ENCODE assay signal across 11 mouse cellular contexts in the genomic region with DNA sequence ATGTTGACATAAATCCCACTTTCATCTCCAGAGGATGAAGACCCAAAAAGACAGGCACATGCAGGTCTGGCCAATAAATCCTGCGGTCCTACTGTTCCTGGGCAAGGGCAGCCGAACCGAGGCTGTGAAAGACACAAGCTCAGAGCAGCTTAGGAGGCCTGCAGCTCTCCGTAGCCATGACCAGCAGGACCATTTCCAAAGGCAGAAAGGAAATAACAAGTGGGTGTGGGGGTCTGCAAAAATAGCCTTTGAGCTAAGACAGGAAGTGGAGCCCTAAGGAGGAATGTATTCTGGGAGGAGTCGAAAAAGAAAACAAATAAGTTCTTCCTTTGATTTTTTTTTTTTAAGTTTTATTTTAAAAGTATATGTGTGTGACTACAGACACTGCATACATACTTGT.
DNase-seq lines count a peak whose midpoint lies in the region; ATAC-seq lines count a peak whose summit lies in the region.
"Had no signal": no experiment of that assay in that cellular context is flagged by ENCODE, and none has a peak within 500 bp of the region (broad histone marks: within the 10 kb centered on the region; RNA-seq: fewer than 3 reads in every experiment).

No protein-coding gene starts in this region.

- WGBS in neural tube, embryonic 11.5 days: 72% methylated on average over 5 of the region's 5 CpGs
- whole genome bisulfite sequencing in neural tube, embryonic 15.5 days: 76% methylated on average over 5 of the region's 5 CpGs
- 57% methylated on average over 5 of the region's 5 CpGs for WGBS in stomach, embryonic 16.5 days

- H3K36me3 ChIP-seq in neural tube, embryonic 11.5 days (ENCODE audit: control insufficient read depth, insufficient read depth, low read length): no peaks in the 10 kb centered on the region
- H3K36me3 ChIP-seq in neural tube, embryonic 15.5 days: no peaks in the 10 kb centered on the region
- no peaks in the 10 kb centered on the region for H3K36me3 ChIP-seq in stomach, embryonic 16.5 days (ENCODE audit: control insufficient read depth, insufficient read depth, low read length)
- H3K36me3 ChIP-seq: neural tube, embryonic 12.5 days had no signal

- H3K27ac ChIP-seq in neural tube, embryonic 11.5 days (ENCODE audit: low read depth, low read length): no peak overlapping the region
- H3K27ac ChIP-seq in neural tube, embryonic 15.5 days (replicated peaks): no peak overlapping the region
- H3K27ac ChIP-seq in stomach, embryonic 16.5 days (ENCODE audit: low read length): peak overlapping the region; percentile 57
- H3K27ac ChIP-seq: neural tube, embryonic 12.5 days had no signal

- no peak overlapping the region for H3K4me2 ChIP-seq in neural tube, embryonic 11.5 days (ENCODE audit: low read depth)
- no peak overlapping the region for H3K4me2 ChIP-seq in neural tube, embryonic 15.5 days
- no peak overlapping the region for H3K4me2 ChIP-seq in stomach, embryonic 16.5 days (ENCODE audit: low read depth, low read length)
- H3K4me2 ChIP-seq: neural tube, embryonic 12.5 days had no signal

- H3K9me3 ChIP-seq in neural tube, embryonic 11.5 days (ENCODE audit: control insufficient read depth, low read length): no peaks in the 10 kb centered on the region
- H3K9me3 ChIP-seq in neural tube, embryonic 15.5 days (replicated peaks): no peaks in the 10 kb centered on the region
- H3K9me3 ChIP-seq in stomach, embryonic 16.5 days (replicated peaks; ENCODE audit: control insufficient read depth, low read length): no peaks in the 10 kb centered on the region
- H3K9me3 ChIP-seq: neural tube, embryonic 12.5 days had no signal

- intact Hi-C loops in heart, postnatal 14 days (cut with DNase I): no loop called here

- H3K4me3 ChIP-seq in neural tube, embryonic 11.5 days (ENCODE audit: low read depth, low read length): no peak overlapping the region
- H3K4me3 ChIP-seq in neural tube, embryonic 15.5 days (replicated peaks): no peak overlapping the region
- no peak overlapping the region for H3K4me3 ChIP-seq in stomach, embryonic 16.5 days (replicated peaks; ENCODE audit: low read length)
- H3K4me3 ChIP-seq: neural tube, embryonic 12.5 days had no signal

- H3K4me1 ChIP-seq in neural tube, embryonic 11.5 days (ENCODE audit: control insufficient read depth, insufficient read depth, low read length): no peaks in the 10 kb centered on the region
- no peaks in the 10 kb centered on the region for H3K4me1 ChIP-seq in neural tube, embryonic 15.5 days
- peaks cover 3% of the 10 kb centered on the region; the same call in 1 of the 2 replicates for H3K4me1 ChIP-seq in stomach, embryonic 16.5 days (ENCODE audit: control insufficient read depth, insufficient read depth, low read length)
- H3K4me1 ChIP-seq: neural tube, embryonic 12.5 days had no signal

- peak; percentile 11 for DNase-seq in neural tube, embryonic 11.5 days (ENCODE audit: low spot score)
- DNase-seq in heart, postnatal 14 days: peak; percentile 23 to 25
- DNase-seq in kidney, postnatal 25 days: peak; percentile 33 to 63
- no peak for DNase-seq in layer of hippocampus, adult 18-20 months (ENCODE audit: low spot score in 2 of 2)
- DNase-seq in MN1 (ENCODE audit: low spot score): no peak
- DNase-seq: cerebellum, adult 2 months had no signal

- no peak overlapping the region for H3K9ac ChIP-seq in neural tube, embryonic 11.5 days (ENCODE audit: low read length)
- H3K9ac ChIP-seq in neural tube, embryonic 15.5 days (replicated peaks): no peak overlapping the region
- no peak overlapping the region for H3K9ac ChIP-seq in stomach, embryonic 16.5 days (ENCODE audit: low read length)
- H3K9ac ChIP-seq: neural tube, embryonic 12.5 days had no signal

- no peaks in the 10 kb centered on the region for H3K27me3 ChIP-seq in neural tube, embryonic 11.5 days (ENCODE audit: control insufficient read depth, insufficient read depth, low read length)
- no peaks in the 10 kb centered on the region for H3K27me3 ChIP-seq in neural tube, embryonic 15.5 days (replicated peaks)
- H3K27me3 ChIP-seq in stomach, embryonic 16.5 days (ENCODE audit: control insufficient read depth, insufficient read depth, low read length): no peaks in the 10 kb centered on the region
- H3K27me3 ChIP-seq: CH12.LX; neural tube, embryonic 12.5 days had no signal

- no peak for ATAC-seq in neural tube, embryonic 11.5 days (ENCODE audit: insufficient read depth, low FRiP score, low TSS enrichment)
- no peak for ATAC-seq in neural tube, embryonic 15.5 days (ENCODE audit: low FRiP score)
- ATAC-seq in stomach, embryonic 16.5 days (ENCODE audit: insufficient read depth, low FRiP score): no peak
- no peak for ATAC-seq in inflammation-experienced regulatory T-cells, adult 6 months

Comparison
In these comparisons a context has a peak if more than half of its experiments do, and no peak if none do; other contexts are left out.
1. DNase-seq: peak in neural tube, embryonic 11.5 days (single experiment), heart, postnatal 14 days (2 of 2) and kidney, postnatal 25 days (2 of 2); none in layer of hippocampus, adult 18-20 months (0 of 2) and MN1 (single experiment).